Mouse (Mus musculus) T-cell, adult 2 months (primary cell): ENCODE measurements around the gene Gm9833.
"Not testable (repeated sequence)": the region's sequence is repeated elsewhere in the genome, so short reads cannot be mapped to it uniquely, and the experiment has no call there.

ENCODE experiments used
- DNase-seq: peaks from one replicate; pipeline ENCODE4 v3.0.0; 2022; ENCODE audit warnings: low spot score

The Gm9833 gene

DNA sequence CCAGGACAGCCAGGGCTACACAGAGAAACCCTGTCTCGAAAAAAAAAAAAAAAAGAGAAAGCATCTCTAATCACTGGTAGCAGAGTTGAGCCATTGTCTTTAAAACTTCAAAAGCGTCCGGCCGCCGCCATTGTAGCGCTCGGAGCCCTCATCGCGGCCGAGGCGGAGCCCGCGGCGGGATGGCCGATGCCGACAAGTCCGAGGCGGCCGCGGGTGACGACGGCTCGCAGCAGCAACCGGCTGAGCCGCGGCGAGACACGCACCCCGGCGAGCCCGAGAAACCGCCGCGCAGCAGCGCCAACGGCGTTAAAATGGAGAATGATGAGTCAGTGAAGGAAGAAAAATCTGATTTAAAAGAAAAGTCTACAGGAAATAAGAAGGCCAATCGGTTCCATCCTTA lies at the start of gene Gm9833:
Gm9833 (plus strand) TSS at position 117 of the 400 bp plus-strand sequence.
- DNase-seq = not testable (repeated sequence)

DNA sequence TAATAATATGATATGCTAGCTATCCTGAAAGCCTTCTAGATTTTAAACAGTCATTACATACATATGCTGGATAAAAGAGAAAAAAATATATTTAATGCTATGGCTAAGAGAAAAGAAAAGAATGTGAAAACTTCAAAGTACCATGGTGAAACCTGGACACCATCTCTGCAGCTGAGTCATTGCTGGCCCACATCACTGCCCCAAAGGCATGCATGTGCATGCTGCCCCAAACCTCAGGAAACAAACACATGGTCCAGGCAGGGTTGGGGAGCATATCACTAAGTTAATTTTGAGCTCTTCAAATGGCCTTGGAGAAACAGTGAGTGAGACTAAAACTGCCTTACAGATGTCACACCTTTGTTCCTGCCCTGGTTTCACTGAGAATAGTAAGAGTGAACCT lies 17.8 kb upstream of the Gm9833 start:
- no peak for DNase-seq

DNA sequence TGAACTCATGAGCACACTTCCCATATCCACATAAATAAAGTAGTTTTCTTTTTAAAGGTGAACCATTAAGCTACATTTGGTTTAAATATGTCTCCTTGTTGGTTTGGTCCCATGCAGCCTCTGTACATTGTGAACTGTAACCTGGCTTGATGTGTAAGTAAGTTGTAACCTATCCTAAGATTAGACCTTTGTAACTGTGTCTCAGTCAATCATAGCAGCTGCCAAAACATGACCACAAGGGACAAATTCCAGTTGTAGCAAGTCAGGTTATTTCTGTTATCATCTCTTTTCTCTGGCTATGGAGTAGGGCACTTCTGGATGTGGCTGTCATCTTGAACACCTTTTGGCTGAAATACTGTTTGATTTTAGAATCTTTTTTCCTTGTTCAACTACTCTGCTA lies 12.1 kb upstream of the Gm9833 start:
- no peak for DNase-seq

DNA sequence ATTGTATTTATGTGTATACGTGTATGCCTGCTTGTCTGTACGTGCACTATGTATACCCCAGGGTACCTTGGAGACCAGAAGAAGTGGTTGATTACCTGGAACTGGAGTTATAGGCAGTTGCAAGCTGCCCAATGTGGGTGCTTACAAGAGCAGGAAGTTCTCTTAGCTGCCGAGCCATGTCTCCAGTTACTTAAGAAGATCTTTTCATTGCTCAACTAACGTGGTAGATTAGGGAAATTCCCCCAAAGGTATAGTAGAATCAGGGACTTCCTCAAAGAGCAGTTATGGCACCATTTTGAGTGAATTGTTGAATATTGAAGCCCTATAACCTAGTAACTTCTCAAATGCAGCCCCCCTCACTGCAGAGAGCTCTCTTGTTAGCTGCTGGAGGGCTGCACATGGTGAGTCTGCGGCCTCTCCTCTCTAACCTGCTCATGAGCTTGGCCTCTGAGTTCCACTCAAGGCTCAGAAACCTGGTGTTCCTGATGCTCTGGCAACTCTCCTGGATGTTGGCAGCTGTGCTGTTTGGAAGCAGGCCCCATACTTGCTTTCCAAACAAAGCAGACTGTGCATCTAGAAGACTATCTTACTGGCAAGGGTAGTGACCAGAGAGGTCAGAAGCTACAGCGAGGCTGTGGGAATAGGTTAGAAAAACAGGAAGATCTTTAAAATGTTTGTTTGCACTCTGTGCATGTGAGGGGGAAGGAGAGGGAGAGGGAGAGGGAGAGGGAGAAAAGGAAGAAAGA lies 10.6 kb upstream of the Gm9833 start:
- no peak for DNase-seq

DNA sequence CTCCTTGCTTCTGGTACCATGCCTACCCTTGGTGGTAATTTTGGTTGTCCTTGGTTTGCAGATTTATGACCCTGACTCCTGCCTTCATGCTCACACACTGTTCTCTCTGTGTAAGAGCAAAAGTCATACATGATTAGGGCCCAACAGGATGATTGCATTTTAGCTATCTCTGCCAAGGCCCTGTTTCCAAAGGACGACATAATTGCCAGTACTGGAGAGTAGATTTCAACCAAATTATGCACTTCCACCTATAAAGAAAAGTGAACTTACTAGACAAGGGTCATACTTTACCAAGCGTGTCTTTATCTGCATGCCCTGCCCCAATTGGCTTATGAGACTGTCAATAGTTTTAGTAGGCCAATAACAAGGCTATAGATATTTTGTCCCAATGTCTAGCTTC lies 9.8 kb upstream of the Gm9833 start:
- DNase-seq = no peak

DNA sequence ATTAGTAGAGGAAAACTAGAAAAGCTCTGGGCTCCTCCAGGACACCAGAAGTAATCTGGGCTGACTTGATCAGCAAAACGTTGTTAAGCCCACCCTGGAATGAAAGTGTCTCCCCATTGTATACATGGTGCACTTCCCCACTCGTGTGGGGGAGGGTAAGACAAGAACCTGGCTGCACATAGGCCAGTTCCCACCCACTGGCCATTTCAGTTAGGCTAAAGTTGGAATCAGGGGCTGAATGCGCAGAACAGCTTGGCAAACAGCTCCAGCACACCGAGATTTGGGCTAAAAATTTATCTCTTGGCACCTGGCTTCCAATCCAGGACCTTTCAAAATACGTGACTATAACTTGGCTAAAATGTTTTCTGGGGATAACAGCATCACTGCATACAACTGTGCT lies 6.6 kb upstream of the Gm9833 start:
- DNase-seq = no peak

DNA sequence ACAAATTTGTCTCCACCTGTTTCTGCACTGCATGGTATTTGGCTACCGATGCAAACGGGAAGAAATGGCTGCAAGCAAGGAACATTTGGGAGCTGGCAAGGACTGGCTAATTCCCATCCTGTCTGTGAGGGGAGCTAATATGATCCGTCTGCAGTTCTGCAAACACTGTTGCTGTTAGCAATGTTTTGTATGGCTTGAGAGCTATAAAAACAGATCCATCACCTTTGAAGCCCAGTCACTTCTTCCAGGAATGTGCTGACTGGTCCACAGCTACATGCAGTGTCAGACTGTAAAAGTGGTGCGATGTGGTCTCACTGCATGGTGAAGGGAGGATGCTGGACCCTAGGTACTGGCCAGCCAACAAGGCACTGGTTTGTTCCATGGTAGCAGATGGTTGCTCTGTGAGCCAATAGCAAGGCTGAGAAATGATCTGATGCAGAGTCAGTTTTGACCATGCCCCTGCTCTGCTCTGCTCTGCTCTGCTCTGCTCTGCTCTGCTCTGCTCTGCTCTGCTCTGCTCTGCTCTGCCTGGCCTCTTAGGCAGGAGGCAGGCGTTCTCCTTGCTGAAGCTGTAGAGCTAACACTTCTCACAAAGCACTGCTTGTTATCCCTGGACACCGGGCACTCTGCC lies 5.9 kb upstream of the Gm9833 start:
- DNase-seq = no peak

DNA sequence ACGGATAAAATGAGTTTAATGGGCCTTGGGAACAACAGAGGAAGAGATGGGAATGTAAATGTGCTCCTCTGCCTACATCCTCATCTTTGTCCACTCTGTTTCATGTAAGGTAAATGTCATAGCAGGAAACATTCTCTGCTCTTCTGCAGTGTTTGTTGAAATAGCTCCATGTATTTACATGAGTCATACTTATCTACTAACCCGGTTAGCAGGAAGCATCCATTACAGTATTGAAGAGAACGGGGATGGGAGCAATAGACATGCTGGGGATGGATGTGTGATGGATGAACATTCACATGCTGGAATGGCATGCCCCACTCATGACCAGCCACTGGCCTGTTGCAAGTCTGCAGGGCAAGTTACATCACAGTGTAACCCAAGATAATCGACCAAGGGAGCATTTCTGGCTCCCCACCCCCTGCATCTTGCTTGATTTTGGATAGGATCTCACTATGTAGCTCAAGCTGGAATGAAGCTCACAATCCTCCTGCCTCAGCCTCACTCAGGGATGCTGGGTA lies 5.3 kb upstream of the Gm9833 start:
- DNase-seq = no peak

DNA sequence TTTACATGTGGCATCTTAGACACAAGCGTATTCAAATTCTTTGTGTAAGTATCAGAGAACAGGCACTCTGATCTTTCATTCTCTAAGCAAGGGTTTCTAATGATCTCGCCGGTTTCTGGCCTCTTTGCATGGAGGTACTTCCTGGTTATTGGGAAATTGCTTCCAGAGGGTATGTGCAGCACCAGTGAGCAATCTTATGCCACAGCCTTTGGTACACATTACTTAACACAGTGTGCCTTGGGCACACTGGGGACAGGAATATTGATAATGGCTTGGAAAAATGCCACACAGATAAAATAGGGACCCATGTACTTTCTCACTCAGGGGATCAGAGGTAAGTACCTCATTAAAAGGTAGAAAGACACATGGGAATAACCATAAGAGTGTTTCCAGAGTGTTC lies 3.8 kb upstream of the Gm9833 start:
- DNase-seq = no peak

DNA sequence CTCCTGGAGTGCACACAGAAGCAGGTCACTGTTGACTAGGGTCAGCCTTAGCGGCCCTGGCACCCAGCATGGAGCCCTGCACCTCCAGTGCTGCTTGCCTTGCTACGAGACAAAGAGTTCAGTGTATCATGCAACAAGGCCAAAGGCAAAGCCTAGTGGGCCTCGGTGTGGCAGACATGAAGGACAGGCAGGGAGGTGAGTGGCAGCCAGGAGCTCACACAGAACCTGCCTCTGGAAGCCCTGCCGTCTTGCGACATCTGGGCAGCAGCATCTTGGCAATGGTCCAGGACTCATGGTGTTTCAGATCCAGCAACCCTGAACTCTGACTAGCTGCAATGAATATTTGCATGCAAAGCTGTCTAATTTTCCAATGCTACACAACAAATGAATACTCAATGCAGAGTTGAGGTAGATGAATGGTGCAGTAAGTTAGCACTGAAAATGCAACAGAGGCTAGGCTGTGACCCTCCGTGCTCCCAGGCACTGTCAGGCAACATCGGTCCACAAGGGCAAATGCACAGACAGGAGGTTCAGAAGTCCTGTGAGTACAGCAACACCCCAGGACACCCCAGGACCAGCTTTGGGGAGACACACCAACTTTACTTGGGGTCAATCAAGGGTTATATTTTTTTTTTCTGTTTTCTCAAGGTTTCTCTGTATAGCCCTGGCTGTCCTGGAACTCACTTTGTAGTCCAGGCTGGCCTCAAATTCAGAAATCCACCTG lies 2.4 kb upstream of the Gm9833 start:
- no peak for DNase-seq

DNA sequence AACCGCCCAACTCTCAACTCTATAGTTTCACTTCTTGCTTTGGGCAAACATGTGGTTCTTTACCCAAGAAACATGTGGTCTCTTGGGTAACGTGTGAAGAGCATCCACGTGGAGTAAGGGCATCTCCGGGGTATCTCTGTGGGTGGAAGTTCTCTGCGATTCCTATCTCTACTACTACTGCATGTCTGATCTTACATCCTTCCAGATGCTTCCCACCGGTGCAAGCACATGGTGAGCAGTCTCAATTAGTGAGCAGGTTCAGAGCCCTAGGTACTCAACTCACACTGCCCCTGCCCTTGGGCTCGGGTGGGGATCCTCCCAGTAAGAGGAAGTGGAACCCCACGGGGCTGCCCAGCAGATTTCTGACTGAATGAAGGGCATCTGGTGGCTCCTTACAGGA lies 399 bp upstream of the Gm9833 start:
- DNase-seq = no peak

DNA sequence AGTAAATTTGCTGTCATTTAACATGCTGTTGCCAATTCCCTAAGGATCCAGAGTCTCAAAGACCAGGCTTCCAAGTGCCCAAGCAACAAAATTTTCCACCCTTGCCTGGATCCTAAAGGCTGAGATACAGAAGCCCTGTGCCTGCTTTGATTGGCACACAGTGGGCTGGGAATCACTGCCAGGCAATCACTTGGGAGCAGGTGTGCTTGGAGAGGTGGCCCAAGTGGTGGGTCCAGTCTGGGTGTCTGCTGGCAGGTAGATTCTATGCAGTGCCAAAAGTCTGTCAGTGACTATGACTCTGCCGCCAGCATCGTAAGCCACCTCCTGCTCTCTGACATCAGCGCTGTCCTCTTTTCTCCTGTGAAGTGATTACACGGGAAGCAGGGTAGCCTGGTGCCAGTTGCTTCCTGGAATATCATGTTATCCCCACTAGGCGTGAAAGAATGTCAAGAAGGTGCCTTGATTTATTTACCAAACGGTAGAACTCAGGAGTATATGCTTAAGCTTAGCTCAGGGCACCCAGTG lies 3.8 kb downstream of the Gm9833 start:
- no peak for DNase-seq

DNA sequence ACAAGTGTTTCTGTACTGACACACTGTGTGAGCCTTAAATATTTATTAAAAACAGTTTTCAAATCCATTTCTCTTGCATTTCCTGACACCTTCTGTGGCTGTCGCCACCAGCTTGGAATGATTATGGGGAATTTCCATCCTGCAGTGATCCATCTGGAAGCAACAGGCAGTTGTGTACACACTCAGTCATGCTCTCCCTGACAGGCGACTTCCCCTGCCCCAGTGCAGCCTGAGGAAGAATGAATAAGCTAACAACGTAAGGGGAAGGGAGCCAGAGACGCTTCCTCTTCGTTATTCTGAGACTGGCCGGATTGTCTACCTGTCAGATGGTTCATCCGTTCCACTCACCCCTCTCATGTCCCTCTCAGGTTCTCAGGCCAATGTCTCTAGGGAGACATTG lies 4.6 kb downstream of the Gm9833 start:
- no peak for DNase-seq

DNA sequence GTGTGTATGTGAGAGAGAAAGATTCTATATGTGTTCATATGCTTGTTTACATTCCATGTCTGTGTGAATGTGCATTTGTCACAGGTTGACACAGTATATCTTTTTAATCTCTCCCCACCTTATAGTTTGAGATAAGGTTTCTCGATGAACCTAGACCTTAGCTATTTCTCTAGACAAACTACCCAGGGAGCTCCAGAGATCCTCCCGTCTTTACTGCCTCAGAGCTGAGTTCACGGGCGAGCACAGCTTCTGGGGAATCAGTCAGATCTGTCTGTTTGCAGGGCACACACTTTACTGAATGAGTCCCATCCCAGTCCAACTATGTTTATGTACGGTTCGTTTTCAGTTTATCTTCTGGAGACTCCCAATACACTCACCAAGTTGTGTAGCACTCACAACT lies 5.0 kb downstream of the Gm9833 start:
- DNase-seq = no peak

DNA sequence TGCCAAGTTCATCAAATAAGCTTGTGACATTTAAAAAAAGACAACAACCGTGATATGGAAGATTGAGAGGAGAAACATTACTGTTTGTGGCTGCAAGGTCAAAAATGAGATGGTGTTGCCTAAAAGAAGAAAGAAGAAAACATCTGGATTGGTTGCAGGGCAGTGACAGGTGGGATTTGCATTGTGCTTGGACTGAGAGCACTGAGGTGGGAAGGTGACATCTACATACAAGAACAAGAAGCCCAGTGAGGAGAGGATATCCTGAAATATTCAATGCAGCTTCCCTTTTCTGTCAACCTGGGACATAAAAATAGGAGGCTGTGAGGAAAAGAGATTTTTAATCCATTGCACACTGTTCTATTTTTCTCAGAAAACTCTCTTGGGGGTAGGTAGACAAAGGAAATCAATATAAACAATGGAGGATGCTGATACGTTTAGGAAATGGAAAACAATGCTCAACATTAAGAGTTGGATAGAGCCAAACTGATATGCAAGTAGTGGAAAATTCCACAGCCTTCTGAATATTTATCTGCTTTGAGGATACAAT lies 7.2 kb downstream of the Gm9833 start:
- DNase-seq = no peak

DNA sequence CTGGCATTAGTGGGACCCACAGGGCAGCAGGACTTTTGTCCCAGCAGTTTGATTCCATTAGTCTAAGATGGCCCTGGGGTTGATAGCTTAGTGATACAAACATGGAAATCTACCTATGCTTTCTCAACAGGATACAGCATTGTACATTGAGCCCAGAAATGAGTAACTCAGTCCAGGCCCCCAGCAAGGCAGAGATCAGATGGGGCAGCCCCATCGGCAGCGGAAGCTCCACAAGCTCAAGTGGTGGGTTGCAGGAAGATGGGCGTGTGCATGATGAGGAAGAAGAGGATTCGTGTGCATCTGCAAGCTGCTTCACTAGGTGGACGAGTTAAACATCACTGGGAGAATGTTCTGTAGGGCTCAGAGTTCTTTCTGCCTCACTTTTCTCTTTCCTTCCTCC lies 11.8 kb downstream of the Gm9833 start:
- no peak for DNase-seq

DNA sequence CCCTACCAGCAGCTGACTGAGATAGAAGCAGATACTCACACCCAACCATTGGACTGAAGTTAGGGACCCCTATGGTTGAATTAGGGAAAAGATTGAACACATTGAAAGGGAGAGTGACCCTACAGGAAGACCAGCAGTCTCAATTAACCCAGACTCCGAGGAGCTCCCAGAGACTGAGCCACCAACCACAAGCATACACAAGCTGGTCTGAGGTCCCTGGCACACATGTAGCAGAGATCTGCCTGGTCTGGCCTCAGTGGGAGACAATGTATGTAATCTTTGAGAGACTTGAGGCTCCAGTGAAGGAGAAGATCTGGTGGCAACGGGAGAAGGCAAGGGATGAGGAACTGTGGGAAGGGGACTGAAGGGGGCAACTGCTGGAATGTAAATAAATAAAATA lies 23.7 kb downstream of the Gm9833 start:
- DNase-seq = no peak

DNA sequence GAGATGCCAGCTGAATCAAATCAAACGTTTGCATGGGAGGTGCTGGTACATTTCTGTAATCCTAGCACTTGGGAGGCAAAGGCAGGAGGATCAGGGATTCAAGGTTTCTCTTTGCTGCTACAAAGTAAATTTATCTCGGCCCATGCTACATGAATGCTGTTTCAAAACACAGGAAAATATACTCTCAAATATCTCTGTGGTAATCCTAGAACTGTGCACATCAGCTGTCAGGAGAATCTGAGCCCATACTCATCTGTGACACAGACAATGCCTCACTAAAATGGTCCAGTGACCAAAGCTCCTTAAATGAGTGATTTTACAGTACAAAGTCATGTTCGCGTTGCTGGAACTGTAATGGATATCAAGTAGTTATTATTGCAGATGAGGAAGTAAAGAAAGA lies 24.3 kb downstream of the Gm9833 start:
- no peak for DNase-seq

DNA sequence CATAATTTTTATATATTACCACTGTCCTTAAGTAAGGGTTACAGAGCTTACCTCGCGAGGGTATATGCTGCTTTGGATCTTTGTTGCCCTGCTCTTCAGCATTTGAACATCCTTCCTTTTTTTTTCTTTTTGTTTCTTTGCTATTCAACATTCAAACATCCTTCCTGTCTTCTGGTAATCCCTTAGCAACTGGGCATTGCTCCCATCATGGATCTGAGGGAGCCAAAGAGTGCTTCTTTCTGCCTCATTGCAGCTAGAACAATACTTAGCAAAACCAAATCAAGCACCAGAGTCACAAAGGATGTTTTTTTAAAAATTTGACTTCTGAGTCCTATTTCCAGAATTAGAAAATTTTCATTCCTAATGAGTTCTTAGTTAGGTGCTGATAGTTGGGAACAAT lies 24.8 kb downstream of the Gm9833 start:
- no peak for DNase-seq

DNA sequence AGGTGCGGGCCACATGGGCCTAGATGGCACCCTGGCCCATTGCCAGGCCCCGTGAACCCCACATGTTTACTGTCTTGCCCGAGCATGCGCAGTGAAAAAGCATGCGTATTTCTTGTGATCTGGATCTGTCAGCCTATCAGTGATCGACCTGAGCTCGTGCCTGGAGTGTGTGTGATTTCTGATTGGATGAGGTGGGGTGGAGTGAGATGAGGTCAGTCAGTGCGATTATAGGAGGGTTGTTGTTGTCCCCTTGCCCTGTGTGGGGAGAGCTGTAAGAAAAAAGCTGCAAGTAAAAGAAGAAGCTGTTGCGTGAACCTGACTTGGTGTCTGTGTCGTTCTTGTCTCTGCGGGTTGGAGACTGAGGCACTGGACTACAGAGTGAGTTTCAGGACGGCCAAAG lies 28.6 kb downstream of the Gm9833 start:
- no peak for DNase-seq

DNA sequence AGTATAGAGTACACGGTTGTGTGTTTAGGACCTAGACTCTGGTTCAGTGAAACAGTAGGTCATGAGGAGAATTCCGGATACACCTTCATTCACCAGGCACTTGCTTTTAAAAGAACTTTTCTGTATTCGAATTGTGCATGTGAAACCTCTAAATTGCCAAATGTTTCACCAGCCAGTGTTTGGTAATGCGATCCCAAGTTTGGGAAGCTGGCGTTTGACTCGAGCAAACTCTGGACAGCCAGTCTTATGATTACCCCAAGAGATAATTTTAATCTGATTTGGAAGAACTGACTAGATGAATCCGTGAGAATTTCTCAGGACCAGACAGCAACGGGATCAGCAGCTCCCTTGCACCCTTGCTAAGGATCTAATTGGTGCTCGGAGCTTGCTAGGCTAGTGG lies 33.3 kb downstream of the Gm9833 start:
- no peak for DNase-seq

DNA sequence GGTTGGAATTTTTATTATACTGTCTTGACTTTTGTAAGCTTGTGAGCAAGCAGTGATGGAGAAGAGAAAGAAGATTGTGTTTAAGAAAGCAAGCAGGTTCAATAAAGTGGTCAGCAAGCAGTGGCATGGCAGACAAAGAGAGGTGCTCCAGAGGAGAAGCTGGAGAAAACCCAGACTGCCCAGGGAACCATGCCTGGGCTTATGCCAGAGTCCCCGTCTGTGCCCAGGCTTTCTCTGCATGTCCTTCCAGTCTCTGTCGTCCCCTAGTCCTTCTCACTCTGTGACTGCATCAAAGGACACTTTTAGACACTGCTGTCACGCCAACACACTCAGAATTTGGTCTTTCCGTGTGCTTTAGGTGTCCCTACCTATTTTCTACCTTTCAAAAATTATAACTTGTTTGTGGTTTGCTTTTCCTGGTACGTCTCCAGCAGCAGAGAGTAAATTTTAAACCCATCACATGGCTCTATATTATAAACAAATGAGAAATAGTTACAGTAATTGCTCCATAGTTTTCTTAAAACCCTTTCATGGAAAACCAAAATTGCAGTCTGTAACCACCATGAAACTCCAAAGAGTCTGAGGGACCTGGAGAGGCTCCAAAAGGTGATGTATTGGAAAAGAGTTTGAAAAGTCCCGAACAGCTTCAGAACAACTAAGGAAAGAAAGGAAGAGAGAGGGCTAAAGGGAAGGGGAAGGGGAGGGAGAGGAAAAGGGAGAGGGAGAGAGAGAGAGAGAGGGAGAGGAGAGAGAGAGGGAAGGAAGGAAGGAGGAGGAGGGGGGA lies 34.2 kb downstream of the Gm9833 start:
- DNase-seq = no peak
